In the genomic region with DNA sequence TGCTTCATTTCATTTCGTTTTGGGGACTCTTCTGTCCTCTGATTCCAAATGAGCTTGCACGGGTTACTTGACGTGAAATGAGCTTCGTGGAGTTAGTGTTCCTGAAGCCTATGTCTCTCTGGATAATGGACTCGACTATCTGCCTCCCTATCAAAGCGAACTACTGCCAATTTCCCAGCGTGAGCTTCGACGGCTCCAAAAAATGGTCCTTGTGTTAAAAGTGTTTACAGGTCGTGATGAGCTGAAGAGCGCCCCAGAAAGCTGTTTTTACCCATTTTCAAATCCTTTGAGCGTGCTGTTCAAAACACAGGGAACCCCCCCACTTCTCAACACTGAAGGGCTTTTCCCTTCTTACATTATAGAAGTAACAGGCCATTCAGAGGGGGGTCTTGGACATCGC, we compare ENCODE assay signal across 8 mouse cellular contexts. TPM values are rescaled to one million over a fixed set of nuclear protein-coding genes. Genes with fewer than 3 reads are reported as not detected.
DNase-seq lines count a peak whose midpoint lies in the region; ATAC-seq and TF ChIP-seq lines count a peak whose summit lies in the region.

No protein-coding gene starts in this region.

- DNase-seq in lung, embryonic 14.5 days: no peak
- DNase-seq in lung, postnatal 25 days (ENCODE audit: low spot score): no peak
- DNase-seq in cerebellum, adult 11-12 months: peak; percentile 71
- DNase-seq in forebrain, postnatal 0 days: no peak
- DNase-seq in midbrain, embryonic 11.5 days (ENCODE audit: low spot score, missing footprints): peak; percentile 94
- no peak for DNase-seq in layer of hippocampus, adult 8-10 months (ENCODE audit: low spot score in 2 of 2)
- no peak for DNase-seq in adrenal gland, postnatal 36 days

- H3K4me2 ChIP-seq in lung, embryonic 14.5 days: peak overlapping the region; percentile 82
- peak overlapping the region; percentile 63 for H3K4me2 ChIP-seq in forebrain, postnatal 0 days (ENCODE audit: low read depth)
- peak overlapping the region; percentile 61 for H3K4me2 ChIP-seq in midbrain, embryonic 11.5 days

- TF ChIP-seq CTCF in lung, embryonic 14.5 days (IDR thresholded peaks at IDR 0.05; ENCODE audit: low read depth): no peak
- no peak for TF ChIP-seq CTCF in forebrain, postnatal 0 days (IDR thresholded peaks at IDR 0.05; ENCODE audit: low read depth)

- H3K27ac ChIP-seq in lung, embryonic 14.5 days (ENCODE audit: low read depth): peak overlapping the region; percentile 93
- H3K27ac ChIP-seq in forebrain, postnatal 0 days (ENCODE audit: low read depth, low read length): peak overlapping the region; percentile 98
- peak overlapping the region; percentile 61 for H3K27ac ChIP-seq in midbrain, embryonic 11.5 days (ENCODE audit: low read depth, low read length)

- peak overlapping the region; percentile 73 for H3K9ac ChIP-seq in lung, embryonic 14.5 days
- H3K9ac ChIP-seq in forebrain, postnatal 0 days: peak overlapping the region; percentile 61
- H3K9ac ChIP-seq in midbrain, embryonic 11.5 days (ENCODE audit: low read length): peak overlapping the region; percentile 71

- H3K27me3 ChIP-seq in lung, embryonic 14.5 days (ENCODE audit: insufficient read depth, low read length): no peaks in the 10 kb centered on the region
- no peaks in the 10 kb centered on the region for H3K27me3 ChIP-seq in forebrain, postnatal 0 days (ENCODE audit: insufficient read depth, low read length)
- no peaks in the 10 kb centered on the region for H3K27me3 ChIP-seq in midbrain, embryonic 11.5 days (ENCODE audit: control insufficient read depth, insufficient read depth, low read length)

- H3K36me3 ChIP-seq in lung, embryonic 14.5 days (ENCODE audit: insufficient read depth): no peaks in the 10 kb centered on the region
- no peaks in the 10 kb centered on the region for H3K36me3 ChIP-seq in forebrain, postnatal 0 days (ENCODE audit: insufficient read depth)
- H3K36me3 ChIP-seq in midbrain, embryonic 11.5 days (ENCODE audit: control insufficient read depth, insufficient read depth, low read length): no peaks in the 10 kb centered on the region

- no peaks in the 10 kb centered on the region for H3K9me3 ChIP-seq in lung, embryonic 14.5 days (ENCODE audit: low read depth, low read length)
- no peaks in the 10 kb centered on the region for H3K9me3 ChIP-seq in forebrain, postnatal 0 days (ENCODE audit: low read length)
- H3K9me3 ChIP-seq in midbrain, embryonic 11.5 days (ENCODE audit: control insufficient read depth, low read length): no peaks in the 10 kb centered on the region

- ATAC-seq in lung, embryonic 14.5 days (ENCODE audit: insufficient read depth): no peak
- no peak for ATAC-seq in forebrain, postnatal 0 days
- no peak for ATAC-seq in midbrain, embryonic 11.5 days (ENCODE audit: low FRiP score)
- no peak for ATAC-seq in granulocyte monocyte progenitor cell, adult 5-6 weeks (replicated peaks; ENCODE audit: poor library complexity, severe bottlenecking)

- WGBS in lung, embryonic 14.5 days: 1% methylated on average over 13 of the region's 13 CpGs
- under 1% methylated on average over 13 of the region's 13 CpGs for WGBS in forebrain, postnatal 0 days
- 5% methylated on average over 13 of the region's 13 CpGs for WGBS in midbrain, embryonic 11.5 days

- H3K4me3 ChIP-seq in lung, embryonic 14.5 days (ENCODE audit: low read depth, low read length): peak overlapping the region; percentile 89
- H3K4me3 ChIP-seq in forebrain, postnatal 0 days (ENCODE audit: low read depth, low read length): peak overlapping the region; percentile 52
- H3K4me3 ChIP-seq in midbrain, embryonic 11.5 days (ENCODE audit: low read depth, low read length): peak overlapping the region; percentile 82

- peaks cover 16% of the 10 kb centered on the region for H3K4me1 ChIP-seq in lung, embryonic 14.5 days (ENCODE audit: insufficient read depth)
- H3K4me1 ChIP-seq in forebrain, postnatal 0 days (ENCODE audit: insufficient read depth): peaks cover 15% of the 10 kb centered on the region
- peaks cover 12% of the 10 kb centered on the region; the same call in 1 of the 2 replicates for H3K4me1 ChIP-seq in midbrain, embryonic 11.5 days (ENCODE audit: control insufficient read depth, insufficient read depth, low read length)

RNA-seq across cellular contexts. Expression of a gene that starts 0.7 kb away (rescaled TPM):
- polyA plus RNA-seq in lung, embryonic 14.5 days (2014; fragmentation: Nextera tagmentation; extraction: Ambion mirVana): 29.0 and 29.1 TPM in 2 replicates
- 18.8 and 27.3 TPM in 2 replicates for total RNA-seq in forebrain, postnatal 0 days (2014; rRNA removed)
- polyA plus RNA-seq in forebrain, postnatal 0 days (2015; fragmentation: Nextera tagmentation; extraction: Ambion mirVana): 11.9 and 13.7 TPM in 2 replicates
- polyA plus RNA-seq in midbrain, embryonic 11.5 days (2014; fragmentation: Nextera tagmentation; extraction: Ambion mirVana): 33.5 and 34.8 TPM in 2 replicates
- 7.9 and 15.7 TPM in 2 replicates for total RNA-seq in granulocyte monocyte progenitor cell, adult 5-6 weeks (2014; fragmentation: Nextera tagmentation)
- total RNA-seq in granulocyte monocyte progenitor cell, adult 5-6 weeks (2017): 7.5 and 9.8 TPM in 2 replicates
- total RNA-seq in layer of hippocampus, adult 8-10 months (2022): 10 to 100 TPM; 29.3 to 34.7 (median 31.2) TPM
- 10 to 100 TPM; 19.9 to 20.2 TPM for total RNA-seq in adrenal gland, postnatal 36 days (2021)

Comparison
In these comparisons a context has a peak if more than half of its experiments do, and no peak if none do; other contexts are left out.
1. DNase-seq: peak in cerebellum, adult 11-12 months (single experiment) and midbrain, embryonic 11.5 days (single experiment); none in lung, embryonic 14.5 days (single experiment), lung, postnatal 25 days (single experiment), forebrain, postnatal 0 days (single experiment), layer of hippocampus, adult 8-10 months (0 of 2) and adrenal gland, postnatal 36 days (0 of 2).
2. Peak in every context shown above with its lines, with median percentiles within 50 percentile points of each other: H3K27ac ChIP-seq, H3K4me2 ChIP-seq, H3K4me3 ChIP-seq and H3K9ac ChIP-seq.